Mouse (Mus musculus): ENCODE results near the gene Ppp1r14b. TPM values are rescaled to one million over a fixed set of nuclear protein-coding genes. Genes with fewer than 3 reads are reported as not detected.

The Ppp1r14b gene
- polyA plus RNA-seq, 1 experiment from 2014 or later, result 44.8 TPM

GRCm38 (mm10) chr19:6970460-6971085 is 4.2 kb upstream of the Ppp1r14b start:
- ATAC-seq (ENCODE audit: low read depth), result no peak
- Histone ChIP-seq H3K9ac (ENCODE audit: low read length) (peak overlapping the region; percentile 55), H3K4me2 (ENCODE audit: low read depth, low read length) (peak overlapping the region; percentile 79), H3K4me3 (ENCODE audit: low read length) (no peak overlapping the region; the same call in 1 of the 2 replicates), H3K9me3 (ENCODE audit: control insufficient read depth, low read length) (no peaks in the 10 kb centered on the region), H3K36me3 (ENCODE audit: control insufficient read depth, insufficient read depth, low read length) (peaks cover 8% of the 10 kb centered on the region), H3K27ac (ENCODE audit: low read length) (no peak overlapping the region; the same call in 1 of the 2 replicates), H3K27me3 (ENCODE audit: control insufficient read depth, insufficient read depth, low read depth, low read length) (no peaks in the 10 kb centered on the region), H3K4me1 (replicated peaks; ENCODE audit: control insufficient read depth, insufficient read depth, low read length) (peaks cover 24% of the 10 kb centered on the region)
- 21% methylated on average over 11 of the region's 11 CpGs for WGBS

DNA sequence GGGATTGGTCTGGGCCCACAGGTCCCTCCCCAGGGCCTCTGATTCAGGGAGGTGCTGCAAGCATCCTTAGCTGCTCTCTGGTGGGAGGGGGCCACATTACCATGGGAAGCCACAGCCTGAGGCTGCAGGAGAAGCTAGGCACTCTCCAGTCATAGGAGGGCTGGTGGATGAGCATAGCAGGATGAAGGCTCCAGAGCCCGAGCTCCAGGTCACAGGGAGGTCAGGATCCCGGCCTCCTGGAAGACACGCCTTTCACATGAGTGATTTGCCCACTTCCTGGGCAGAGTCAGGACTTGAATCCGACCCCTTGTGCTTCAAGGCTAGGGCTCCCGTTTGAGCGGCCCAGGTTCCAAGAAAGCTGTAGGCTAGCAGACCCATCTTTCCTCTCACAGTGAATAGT is 3.1 kb upstream of the Ppp1r14b start:
- no peak overlapping the region for H3K4me2 ChIP-seq (ENCODE audit: low read depth, low read length)
- 33% methylated on average over 6 of the region's 6 CpGs for WGBS

DNA sequence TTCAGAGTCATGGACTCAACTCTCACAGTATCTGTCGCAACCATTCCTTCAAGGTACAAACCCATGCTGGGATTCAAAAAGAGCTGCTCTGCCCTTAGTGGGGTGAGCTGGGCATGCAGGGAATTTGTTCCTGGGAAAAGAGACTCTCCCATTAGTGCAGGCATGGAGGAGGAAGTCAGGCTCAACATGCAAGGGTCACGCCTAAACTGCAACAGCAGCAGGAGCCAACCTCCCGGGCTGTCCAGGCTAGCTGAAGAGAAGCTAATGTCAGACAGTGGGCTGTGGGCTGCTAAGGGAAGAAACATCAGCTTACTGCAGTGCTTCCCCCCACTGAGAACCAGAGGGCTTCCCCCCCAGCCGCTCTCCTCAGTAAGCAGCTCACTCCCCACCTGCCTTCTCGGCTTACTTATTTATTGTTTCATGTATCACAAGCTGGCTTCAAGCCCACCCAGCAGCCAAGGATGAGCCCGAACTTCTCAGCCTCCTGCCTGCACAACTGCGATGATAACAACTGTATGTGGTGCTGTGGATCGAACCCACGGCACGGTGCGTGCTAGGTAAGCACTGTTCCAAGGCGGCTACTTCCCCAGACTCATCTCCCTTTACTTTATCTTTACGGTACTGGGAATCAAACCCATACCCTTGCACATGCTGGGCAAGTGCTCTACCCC is 2.4 kb upstream of the Ppp1r14b start:
- no peak for ATAC-seq (ENCODE audit: low read depth)
- 76% methylated on average over 13 of the region's 13 CpGs for WGBS
- peaks cover 39% of the 10 kb centered on the region for H3K4me1 ChIP-seq (replicated peaks; ENCODE audit: control insufficient read depth, insufficient read depth, low read length)

More for the DNA sequence above, 3.1 kb upstream of the Ppp1r14b start:
- no peak overlapping the region for H3K9ac ChIP-seq (ENCODE audit: low read length)
- H3K36me3 ChIP-seq (ENCODE audit: control insufficient read depth, insufficient read depth, low read length), result no peaks in the 10 kb centered on the region
- H3K9me3 ChIP-seq (ENCODE audit: control insufficient read depth, low read length), result no peaks in the 10 kb centered on the region
- peaks cover 34% of the 10 kb centered on the region for H3K4me1 ChIP-seq (replicated peaks; ENCODE audit: control insufficient read depth, insufficient read depth, low read length)
- ATAC-seq (ENCODE audit: low read depth), result no peak
- H3K27ac ChIP-seq (ENCODE audit: low read length), result no peak overlapping the region
- H3K4me3 ChIP-seq (ENCODE audit: low read length), result no peak overlapping the region
- H3K27me3 ChIP-seq (ENCODE audit: control insufficient read depth, insufficient read depth, low read depth, low read length), result no peaks in the 10 kb centered on the region

GRCm38 (mm10) chr19:6973581-6974190 is 1.1 kb upstream of the Ppp1r14b start:
- peaks cover 7% of the 10 kb centered on the region for H3K36me3 ChIP-seq (ENCODE audit: control insufficient read depth, insufficient read depth, low read length)
- H3K4me2 ChIP-seq (ENCODE audit: low read depth, low read length), result peak overlapping the region; percentile 90
- ATAC-seq (ENCODE audit: low read depth), result no peak
- H3K27ac ChIP-seq (ENCODE audit: low read length), result peak overlapping the region; percentile 34; the same call in 1 of the 2 replicates
- peak overlapping the region; percentile 78 for H3K9ac ChIP-seq (ENCODE audit: low read length)
- H3K9me3 ChIP-seq (ENCODE audit: control insufficient read depth, low read length), result no peaks in the 10 kb centered on the region
- no peaks in the 10 kb centered on the region for H3K27me3 ChIP-seq (ENCODE audit: control insufficient read depth, insufficient read depth, low read depth, low read length)
- H3K4me3 ChIP-seq (ENCODE audit: low read length), result peak overlapping the region; percentile 73
- H3K4me1 ChIP-seq (replicated peaks; ENCODE audit: control insufficient read depth, insufficient read depth, low read length), result peaks cover 40% of the 10 kb centered on the region
- WGBS, result 29% methylated on average over 12 of the region's 12 CpGs

More for the DNA sequence above, 2.4 kb upstream of the Ppp1r14b start:
- no peaks in the 10 kb centered on the region for H3K9me3 ChIP-seq (ENCODE audit: control insufficient read depth, low read length)
- H3K9ac ChIP-seq (ENCODE audit: low read length), result no peak overlapping the region
- peaks cover 2% of the 10 kb centered on the region for H3K36me3 ChIP-seq (ENCODE audit: control insufficient read depth, insufficient read depth, low read length)
- no peaks in the 10 kb centered on the region for H3K27me3 ChIP-seq (ENCODE audit: control insufficient read depth, insufficient read depth, low read depth, low read length)
- H3K4me2 ChIP-seq (ENCODE audit: low read depth, low read length), result no peak overlapping the region
- H3K4me3 ChIP-seq (ENCODE audit: low read length), result no peak overlapping the region
- no peak overlapping the region for H3K27ac ChIP-seq (ENCODE audit: low read length)

DNA sequence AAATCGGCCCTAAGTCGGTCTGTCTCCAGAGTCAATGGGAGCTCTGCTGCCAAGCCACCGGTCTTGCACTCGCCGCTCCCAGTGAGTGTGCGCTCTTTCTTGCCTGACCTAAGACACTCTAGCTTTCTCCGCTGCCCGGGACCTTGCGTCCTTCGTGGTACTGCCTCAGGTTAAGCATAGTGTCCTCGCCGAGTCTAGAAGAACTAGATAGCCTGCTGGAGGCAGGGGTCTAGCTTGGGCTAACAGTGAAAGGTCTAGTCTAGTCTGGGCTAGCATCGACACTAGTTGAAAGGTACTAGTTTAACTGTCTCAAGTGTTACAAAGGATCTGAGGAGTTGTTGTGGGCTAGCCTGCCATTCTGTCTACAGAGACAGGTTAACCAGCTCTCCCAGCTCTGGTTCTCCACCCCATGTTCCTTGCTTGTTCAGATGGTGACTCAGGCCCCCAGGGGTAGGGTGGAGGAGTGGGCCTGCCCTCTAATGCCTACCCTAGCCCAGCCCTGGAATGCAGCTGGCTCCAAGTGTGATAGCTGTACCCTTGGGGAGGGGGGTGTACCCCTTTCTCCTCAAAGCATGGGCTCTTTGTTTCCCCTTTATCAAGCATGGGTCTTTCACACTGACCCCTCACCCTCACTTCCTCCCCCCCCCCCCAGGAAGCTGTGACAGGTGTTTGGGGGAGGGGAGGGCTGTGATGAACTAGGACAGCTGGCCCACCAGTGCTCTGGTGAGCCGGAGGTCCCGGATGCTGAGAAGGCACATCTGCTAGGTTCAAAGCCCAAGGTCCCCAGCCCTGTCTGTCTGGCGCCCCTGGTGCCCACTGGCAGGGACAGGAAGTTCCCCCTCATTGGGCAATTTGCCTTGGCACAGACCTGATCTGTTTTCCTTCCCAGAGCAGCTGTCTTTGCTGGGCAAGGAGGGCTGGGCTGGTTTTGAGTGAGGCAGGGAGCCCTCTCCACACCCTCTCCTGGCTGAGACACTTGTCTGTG is 1.1 kb downstream of the Ppp1r14b start, which contains the start of gene Plcb3:
Gene Plcb3 (minus strand): TSS at position 934 of the 985 bp plus-strand sequence.
- Histone ChIP-seq H3K27me3 (ENCODE audit: control insufficient read depth, insufficient read depth, low read depth, low read length) (no peaks in the 10 kb centered on the region), H3K36me3 (ENCODE audit: control insufficient read depth, insufficient read depth, low read length) (peaks cover 7% of the 10 kb centered on the region), H3K4me3 (ENCODE audit: low read length) (peak within 1 kb of the TSS; percentile 73), H3K9ac (ENCODE audit: low read length) (peak within 1 kb of the TSS; percentile 78), H3K27ac (ENCODE audit: low read length) (peak within 1 kb of the TSS; percentile 92), H3K9me3 (ENCODE audit: control insufficient read depth, low read length) (no peaks in the 10 kb centered on the region), H3K4me2 (ENCODE audit: low read depth, low read length) (peak within 1 kb of the TSS; percentile 90), H3K4me1 (replicated peaks; ENCODE audit: control insufficient read depth, insufficient read depth, low read length) (peaks cover 33% of the 10 kb centered on the region)
- 0% methylated on average over 16 of the region's 16 CpGs for WGBS
- ATAC-seq (ENCODE audit: low read depth), result no peak

DNA sequence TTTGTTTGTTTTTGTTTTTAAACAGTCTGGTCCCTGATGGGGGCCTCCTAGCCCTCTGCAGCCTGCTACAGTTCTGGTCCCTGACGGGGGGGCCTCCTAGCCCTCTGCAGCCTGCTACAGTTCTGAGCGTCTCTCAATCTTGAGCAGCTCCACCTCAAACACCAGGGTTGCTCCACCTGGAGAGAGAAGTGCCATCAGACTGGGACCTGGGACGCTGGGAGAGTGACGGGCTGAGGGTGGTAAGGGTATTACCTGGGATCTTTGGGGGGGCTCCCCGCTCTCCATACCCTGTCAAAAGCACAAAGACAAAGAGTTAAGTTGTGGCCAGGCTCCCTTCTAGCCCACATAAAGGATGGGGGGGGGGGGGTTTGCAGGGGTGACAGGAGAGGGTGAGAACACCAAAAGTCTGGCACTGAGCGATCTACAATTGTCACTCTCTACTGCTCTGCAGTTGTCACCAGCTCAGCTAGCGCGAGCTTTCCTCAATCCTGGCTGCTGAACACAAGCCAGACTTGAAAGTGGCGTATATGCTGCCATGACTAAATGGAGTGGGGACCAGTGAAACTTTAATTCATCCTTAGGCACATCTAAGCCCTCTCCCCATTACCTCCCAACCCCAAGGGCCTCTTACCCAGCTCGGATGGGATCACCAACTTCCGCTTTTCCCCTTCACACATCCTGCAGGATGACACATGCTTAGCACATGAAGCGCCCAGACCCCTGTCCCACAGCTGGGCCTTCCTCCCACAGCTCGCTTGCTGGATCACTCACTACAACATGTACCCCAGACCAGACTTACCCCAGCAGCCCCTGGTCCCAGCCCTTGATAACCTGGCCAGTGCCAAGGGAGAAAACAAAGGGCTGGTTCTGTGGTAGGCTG is 3.2 kb downstream of the Ppp1r14b start:
- Histone ChIP-seq H3K4me3 (ENCODE audit: low read length) (no peak overlapping the region; the same call in 1 of the 2 replicates), H3K27me3 (ENCODE audit: control insufficient read depth, insufficient read depth, low read depth, low read length) (no peaks in the 10 kb centered on the region), H3K4me1 (replicated peaks; ENCODE audit: control insufficient read depth, insufficient read depth, low read length) (peaks cover 39% of the 10 kb centered on the region), H3K9ac (ENCODE audit: low read length) (peak overlapping the region; percentile 46; the same call in 1 of the 2 replicates), H3K36me3 (ENCODE audit: control insufficient read depth, insufficient read depth, low read length) (peaks cover 7% of the 10 kb centered on the region), H3K9me3 (ENCODE audit: control insufficient read depth, low read length) (no peaks in the 10 kb centered on the region), H3K27ac (ENCODE audit: low read length) (no peak overlapping the region), H3K4me2 (ENCODE audit: low read depth, low read length) (peak overlapping the region; percentile 56)
- no peak for ATAC-seq (ENCODE audit: low read depth)
- WGBS, result 72% methylated on average over 13 of the region's 13 CpGs

DNA sequence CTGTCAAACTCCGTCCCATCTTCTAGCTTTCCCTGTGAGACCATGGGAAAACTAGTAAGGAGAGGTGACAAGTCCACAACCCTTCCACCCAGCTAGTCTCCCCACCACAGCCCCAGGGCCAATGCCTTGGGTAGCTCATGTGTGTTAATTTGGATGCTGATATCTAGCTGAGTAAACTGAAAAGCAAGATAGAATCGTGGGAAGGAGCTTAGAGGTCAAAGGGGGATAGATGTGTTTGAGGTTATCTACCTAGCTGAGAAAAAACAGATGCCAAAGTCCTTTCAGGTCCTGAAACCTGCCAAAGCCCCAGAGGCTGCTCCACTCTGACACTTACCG is 3.8 kb downstream of the Ppp1r14b start:
- Histone ChIP-seq H3K4me2 (ENCODE audit: low read depth, low read length) (peak overlapping the region; percentile 56), H3K4me3 (ENCODE audit: low read length) (peak overlapping the region; percentile 65), H3K9me3 (ENCODE audit: control insufficient read depth, low read length) (no peaks in the 10 kb centered on the region), H3K27me3 (ENCODE audit: control insufficient read depth, insufficient read depth, low read depth, low read length) (no peaks in the 10 kb centered on the region), H3K9ac (ENCODE audit: low read length) (peak overlapping the region; percentile 74; the same call in 1 of the 2 replicates), H3K27ac (ENCODE audit: low read length) (no peak overlapping the region), H3K36me3 (ENCODE audit: control insufficient read depth, insufficient read depth, low read length) (peaks cover 7% of the 10 kb centered on the region), H3K4me1 (replicated peaks; ENCODE audit: control insufficient read depth, insufficient read depth, low read length) (peaks cover 39% of the 10 kb centered on the region)
- ATAC-seq (ENCODE audit: low read depth), result no peak
- WGBS, result 34% methylated on average over 3 of the region's 3 CpGs

DNA sequence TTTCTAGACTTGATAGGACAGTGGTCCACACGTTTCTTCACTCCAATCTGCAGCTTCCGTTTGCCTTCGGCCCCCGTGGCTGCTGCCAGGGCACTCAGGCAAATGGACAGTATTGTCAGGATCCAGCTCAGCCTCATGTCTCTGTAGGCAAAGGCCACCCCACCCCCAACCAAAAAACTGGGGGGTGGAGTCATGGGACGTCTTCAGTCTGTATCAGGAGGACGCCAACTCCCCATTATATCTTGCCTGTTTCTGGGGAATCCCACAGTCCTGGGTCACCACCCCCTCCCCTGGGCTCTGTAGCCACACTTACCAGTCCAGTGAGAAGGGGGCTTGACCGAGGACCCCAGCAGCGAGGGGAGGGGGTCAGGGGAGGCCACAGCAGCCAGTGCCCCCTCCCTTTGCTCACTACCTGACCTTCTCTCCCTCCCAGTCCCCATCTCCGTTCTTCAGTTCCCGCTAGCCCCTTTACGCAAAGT is 4.3 kb downstream of the Ppp1r14b start:
- Histone ChIP-seq H3K9ac (ENCODE audit: low read length) (peak overlapping the region; percentile 74), H3K27ac (ENCODE audit: low read length) (no peak overlapping the region), H3K9me3 (ENCODE audit: control insufficient read depth, low read length) (no peaks in the 10 kb centered on the region), H3K4me3 (ENCODE audit: low read length) (peak overlapping the region; percentile 65), H3K4me2 (ENCODE audit: low read depth, low read length) (peak overlapping the region; percentile 56), H3K36me3 (ENCODE audit: control insufficient read depth, insufficient read depth, low read length) (peaks cover 8% of the 10 kb centered on the region), H3K27me3 (ENCODE audit: control insufficient read depth, insufficient read depth, low read depth, low read length) (no peaks in the 10 kb centered on the region), H3K4me1 (replicated peaks; ENCODE audit: control insufficient read depth, insufficient read depth, low read length) (peaks cover 35% of the 10 kb centered on the region)
- 7% methylated on average over 11 of the region's 11 CpGs for WGBS
- ATAC-seq (ENCODE audit: low read depth), result no peak
